7 mouse cellular contexts compared by ENCODE assay signal in the genomic region with DNA sequence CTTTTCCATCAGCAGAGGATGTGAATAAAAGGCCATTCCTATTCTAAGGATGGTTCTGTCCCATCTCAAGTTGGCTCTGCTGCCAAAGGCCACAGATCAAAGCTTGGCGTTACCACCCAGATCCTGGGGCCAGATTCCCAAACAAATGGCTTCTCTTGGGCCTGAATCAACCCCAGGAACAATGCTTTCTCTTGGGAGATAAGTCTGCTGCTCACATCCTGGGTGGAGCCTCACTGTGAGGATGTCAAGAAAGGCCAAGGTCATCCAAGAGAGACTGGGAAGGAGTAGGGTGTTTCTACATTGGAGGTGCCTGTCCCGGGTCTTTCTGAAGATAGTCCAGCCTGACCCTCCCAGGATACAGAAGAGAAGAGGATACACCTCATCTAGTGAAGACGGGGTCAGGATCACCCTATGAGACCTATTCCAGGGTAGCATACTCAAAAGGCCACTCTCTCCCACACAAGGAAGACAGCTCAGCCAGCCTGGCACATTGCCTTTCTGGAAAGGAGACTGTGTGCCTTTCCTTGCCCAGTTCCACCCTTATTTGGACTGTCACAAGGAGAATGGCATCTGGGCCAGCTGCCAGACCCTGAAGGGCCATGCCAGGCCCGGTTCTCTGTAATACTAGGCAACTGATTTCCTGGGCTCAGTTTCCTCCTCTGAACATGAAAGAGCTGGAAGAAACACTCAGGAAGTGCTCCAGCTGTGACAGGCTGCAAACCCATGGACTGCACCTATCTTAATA.
DNase-seq lines count a peak whose midpoint lies in the region; ATAC-seq and TF ChIP-seq lines count a peak whose summit lies in the region.

No protein-coding gene starts in this region.

- peak overlapping the region; percentile 27; the same call in 1 of the 2 replicates for H3K27ac ChIP-seq in hindbrain, embryonic 16.5 days (ENCODE audit: low read depth, low read length)

- H3K9ac ChIP-seq in hindbrain, embryonic 16.5 days (ENCODE audit: low read depth, low read length) = no peak overlapping the region

- H3K4me2 ChIP-seq in hindbrain, embryonic 16.5 days (ENCODE audit: low read length) = no peak overlapping the region

- no peaks in the 10 kb centered on the region for H3K9me3 ChIP-seq in hindbrain, embryonic 16.5 days (ENCODE audit: control insufficient read depth, low read length)

- intact Hi-C loops in left cerebral cortex, postnatal 10 days (cut with DNase I) = no loop called here

- WGBS in hindbrain, embryonic 16.5 days = 74% methylated on average over 4 of the region's 4 CpGs

- POLR2A ChIA-PET in Patski (lab: Charles Lee) = no interaction called here

- DNase-seq in Patski (ENCODE audit: low read depth, low spot score) = no peak
- DNase-seq in adrenal gland, postnatal 36 days = peak; percentile 95
- DNase-seq in frontal cortex, postnatal 14 days (ENCODE audit: low spot score in 2 of 2) = peak; percentile 65 to 73
- DNase-seq in left cerebral cortex, postnatal 10 days (ENCODE audit: extremely low spot score in 1 of 2, low spot score in 2 of 2) = peak; percentile 76 to 81
- peak; percentile 63 for DNase-seq in right cerebral cortex, postnatal 14 days
- DNase-seq in spleen, postnatal 4 days (ENCODE audit: low spot score in 2 of 2) = no peak

- H3K4me3 ChIP-seq in hindbrain, embryonic 16.5 days (ENCODE audit: low read length) = no peak overlapping the region

- no peaks in the 10 kb centered on the region for H3K36me3 ChIP-seq in hindbrain, embryonic 16.5 days (ENCODE audit: control insufficient read depth, insufficient read depth, low read length)

- H3K4me1 ChIP-seq in hindbrain, embryonic 16.5 days (ENCODE audit: control insufficient read depth, insufficient read depth, low read depth, low read length) = peaks cover 9% of the 10 kb centered on the region

- no peaks in the 10 kb centered on the region for H3K27me3 ChIP-seq in Patski
- no peaks in the 10 kb centered on the region for H3K27me3 ChIP-seq in hindbrain, embryonic 16.5 days (replicated peaks; ENCODE audit: control insufficient read depth, insufficient read depth, low read length)

- ATAC-seq in Patski = peak; percentile 32
- peak; percentile 79 for ATAC-seq in hindbrain, embryonic 16.5 days

- no peak for TF ChIP-seq CTCF in Patski (IDR thresholded peaks at IDR 0.05)

- in situ Hi-C loops in Patski (cut with MboI; ENCODE audit: low pct_unique_long_range_greater_than_20kb) = no loop called here

- CTCF ChIA-PET in Patski (lab: Charles Lee) = interaction anchor here (1.0 to 1.5 kb wide), 3 partner anchors 10 to 38 kb away, joined by 3 to 7 read pairs (median 5); no protein-coding TSS in a partner anchor

Comparison
In these comparisons a context has a peak if more than half of its experiments do, and no peak if none do; other contexts are left out.
1. DNase-seq: peak in adrenal gland, postnatal 36 days (2 of 2), frontal cortex, postnatal 14 days (2 of 2), left cerebral cortex, postnatal 10 days (2 of 2) and right cerebral cortex, postnatal 14 days (single experiment); none in Patski (single experiment) and spleen, postnatal 4 days (0 of 2).